Mouse (Mus musculus): ENCODE data around the gene A630095N17Rik. TPM values are rescaled to one million over a fixed set of nuclear protein-coding genes. Genes with fewer than 3 reads are reported as not detected.

The A630095N17Rik gene
- total RNA-seq, 2 experiments from 2014 or later, result not detected

- intact Hi-C loops (cut with DNase I), result loop anchor here (2.0 kb wide), 1 partner anchor 18 kb away; the partner anchor contains the start of gene Dnajb2
- DNase-seq, result peak; percentile 95
- no peak for TF ChIP-seq CTCF (IDR thresholded peaks at IDR 0.05)
- H3K27ac ChIP-seq, result peak overlapping the region; percentile 98
- peak overlapping the region; percentile 88 for H3K4me3 ChIP-seq
Observed at GRCm38 (mm10) chr1:75218227-75219001, 13.5 kb downstream of the A630095N17Rik start.

- intact Hi-C loops (cut with DNase I), result loop anchor here (2.0 kb wide), 1 partner anchor 19 kb away; the partner anchor contains the start of gene Dnajb2
- no peak for TF ChIP-seq CTCF (IDR thresholded peaks at IDR 0.05)
- no peak for DNase-seq
- H3K27ac ChIP-seq, result peak overlapping the region; percentile 98
- peak overlapping the region; percentile 88 for H3K4me3 ChIP-seq
Observed at GRCm38 (mm10) chr1:75217893-75218226, 14.0 kb downstream of the A630095N17Rik start.

- intact Hi-C loops (cut with DNase I), result no loop called here
Observed at GRCm38 (mm10) chr1:75216797-75217585, 14.9 kb downstream of the A630095N17Rik start.

GRCm38 (mm10) chr1:75215785-75216184 is 16.1 kb downstream of the A630095N17Rik start:
- intact Hi-C loops (cut with DNase I), result no loop called here
- peak overlapping the region; percentile 98 for H3K27ac ChIP-seq
- H3K4me3 ChIP-seq, result peak overlapping the region; percentile 88
- DNase-seq, result peak; percentile 77
- no peak for TF ChIP-seq CTCF (IDR thresholded peaks at IDR 0.05)

More at GRCm38 (mm10) chr1:75216797-75217585, 14.9 kb downstream of the A630095N17Rik start:
- H3K4me3 ChIP-seq, result peak overlapping the region; percentile 88
- peak overlapping the region; percentile 98 for H3K27ac ChIP-seq
- DNase-seq, result peak; percentile 89
- no peak for TF ChIP-seq CTCF (IDR thresholded peaks at IDR 0.05)

- DNase-seq, result peak; percentile 67
- no peak for TF ChIP-seq CTCF (IDR thresholded peaks at IDR 0.05)
- intact Hi-C loops (cut with DNase I), result no loop called here
- Histone ChIP-seq H3K27ac (peak overlapping the region; percentile 98), H3K4me3 (peak overlapping the region; percentile 88)
Observed at GRCm38 (mm10) chr1:75214886-75215285, 17.0 kb downstream of the A630095N17Rik start.

- peak; percentile 38 for DNase-seq
- intact Hi-C loops (cut with DNase I), result no loop called here
- no peak for TF ChIP-seq CTCF (IDR thresholded peaks at IDR 0.05)
- Histone ChIP-seq H3K4me3 (peak overlapping the region; percentile 88), H3K27ac (peak overlapping the region; percentile 98)
Observed at GRCm38 (mm10) chr1:75214442-75214841, 17.5 kb downstream of the A630095N17Rik start.

GRCm38 (mm10) chr1:75213096-75213495 is 18.8 kb downstream of the A630095N17Rik start:
- Histone ChIP-seq H3K4me3 (no peak overlapping the region), H3K27ac (no peak overlapping the region)
- TF ChIP-seq CTCF (IDR thresholded peaks at IDR 0.05), result no peak
- DNase-seq, result no peak
- intact Hi-C loops (cut with DNase I), result no loop called here

GRCm38 (mm10) chr1:75212542-75212941 is 19.4 kb downstream of the A630095N17Rik start:
- DNase-seq, result peak; percentile 50
- Histone ChIP-seq H3K4me3 (no peak overlapping the region), H3K27ac (no peak overlapping the region)
- intact Hi-C loops (cut with DNase I), result no loop called here
- TF ChIP-seq CTCF (IDR thresholded peaks at IDR 0.05), result no peak

GRCm38 (mm10) chr1:75211141-75211708 is 20.7 kb downstream of the A630095N17Rik start:
- peak overlapping the region; percentile 97 for H3K4me3 ChIP-seq
- intact Hi-C loops (cut with DNase I), result loop anchor here (2.0 kb wide), 1 partner anchor 18 kb away; the partner anchor contains the start of genes Ankzf1 and Atg9a
- peak overlapping the region; percentile 91 for H3K27ac ChIP-seq
- TF ChIP-seq CTCF (IDR thresholded peaks at IDR 0.05), result no peak
- DNase-seq, result no peak

- H3K27ac ChIP-seq, result peak within 1 kb of the TSS; percentile 91
- H3K4me3 ChIP-seq, result peak within 1 kb of the TSS; percentile 97
- peak; percentile 96 for DNase-seq
- intact Hi-C loops (cut with DNase I), result loop anchor here (2.0 kb wide), 1 partner anchor 18 kb away; the partner anchor contains the start of genes Ankzf1 and Atg9a
- TF ChIP-seq CTCF (IDR thresholded peaks at IDR 0.05), result no peak
Observed at GRCm38 (mm10) chr1:75210136-75211087, 21.5 kb downstream of the A630095N17Rik start, which contains the start of the genes Glb1l and Stk16. Gene Glb1l (minus strand): TSS chr1:75210813. Gene Stk16 (plus strand): TSS chr1:75210838.

GRCm38 (mm10) chr1:75208967-75209678 is 22.8 kb downstream of the A630095N17Rik start:
- DNase-seq, result no peak
- no peak for TF ChIP-seq CTCF (IDR thresholded peaks at IDR 0.05)
- intact Hi-C loops (cut with DNase I), result no loop called here
- H3K4me3 ChIP-seq, result peak overlapping the region; percentile 69
- H3K27ac ChIP-seq, result peak overlapping the region; percentile 76

Data from gastrocnemius, adult 2 months (tissue).